Mouse (Mus musculus) liver, adult 2 months (tissue): Measurements from ENCODE around the gene Trim44. TPM values are rescaled to one million over a fixed set of nuclear protein-coding genes. Genes with fewer than 3 reads are reported as not detected.

Experiments
- DNase-seq: peaks from one replicate; pipeline ENCODE4 v3.0.0-alpha.2; 2011; ENCODE audit warnings: low read depth, low spot score; ENCODE audit errors: extremely low read depth
- H3K27ac ChIP-seq: fragments of 200-500 bp; replicated peaks from 2 replicates; pipeline ENCODE4 v1.5.1; 2012; ENCODE audit warnings: low read depth, mild to moderate bottlenecking, control low read depth, inconsistent platforms, low read length; ENCODE audit not compliant: insufficient read depth
- H3K27me3 ChIP-seq: fragments of 200-500 bp; 2 replicates; pipeline ENCODE4 v1.6.1; 2012; ENCODE audit warnings: mild to moderate bottlenecking, moderate library complexity, low read length, inconsistent platforms; ENCODE audit not compliant: control insufficient read depth, insufficient read depth
- H3K36me3 ChIP-seq: fragments of 200-500 bp; 2 replicates; pipeline ENCODE4 v1.6.1; 2012; ENCODE audit warnings: low read length, inconsistent platforms; ENCODE audit not compliant: control insufficient read depth, insufficient read depth
- H3K4me1 ChIP-seq: fragments of 200-500 bp; 2 replicates; pipeline ENCODE4 v1.6.1; 2011; ENCODE audit warnings: low read length; ENCODE audit not compliant: control insufficient read depth, insufficient read depth
- H3K4me3 ChIP-seq: fragments of 200-500 bp; 2 replicates; pipeline ENCODE4 v1.5.1; 2011; ENCODE audit warnings: low read depth, mild to moderate bottlenecking, control low read depth, low read length, moderate library complexity; ENCODE audit not compliant: insufficient read depth
- H3K79me2 ChIP-seq: fragments of 200-500 bp; 2 replicates; pipeline ENCODE4 v1.6.1; 2012; ENCODE audit warnings: inconsistent platforms, mild to moderate bottlenecking, low read length, moderate library complexity; ENCODE audit not compliant: control insufficient read depth, insufficient read depth
- H3K9ac ChIP-seq: fragments of 200-500 bp; 2 replicates; pipeline ENCODE4 v1.6.1; 2012; ENCODE audit warnings: low read depth, mild to moderate bottlenecking, control low read depth, inconsistent platforms, low read length
- CTCF ChIP-seq: fragments of 200-500 bp; IDR thresholded peaks from 2 replicates; pipeline ENCODE4 v1.5.1; 2011; ENCODE audit warnings: low read depth, low read length, control low read depth
- POLR2A ChIP-seq: fragments of 200-500 bp; IDR thresholded peaks from 2 replicates; pipeline ENCODE4 v1.6.1; 2011; ENCODE audit warnings: low read length, control low read depth; ENCODE audit not compliant: insufficient read depth; ENCODE audit errors: extremely low read depth
- WGBS: fragments of 180-500 bp; shearing (Covaris S2); methylation state at CpG from one replicate; pipeline ENCODE4 v1.1.7; 2018; 5-methylcytosine and 5-hydroxymethylcytosine counted together
- polyA plus RNA-seq: library from polyadenylated mRNA; depleted of rRNA; stranded (reverse); fragments of >200 nt; gene quantifications from 2 replicates; pipeline ENCODE4 v1.2.3, GENCODE M21; 2012
- total RNA-seq: library from RNA; depleted of rRNA; stranded (reverse); fragments of >200 nt; gene quantifications from 2 replicates; pipeline ENCODE4 v1.2.3, GENCODE M21; 2014

The Trim44 gene
- total and polyA plus RNA-seq, 2 experiments, result 10.8 to 13.3 TPM

- Histone ChIP-seq H3K4me1 (no peaks in the 10 kb centered on the region), H3K79me2 (no peaks in the 10 kb centered on the region), H3K27me3 (no peaks in the 10 kb centered on the region), H3K36me3 (no peaks in the 10 kb centered on the region), H3K4me3 (no peak overlapping the region), H3K27ac (no peak overlapping the region), H3K9ac (no peak overlapping the region)
- TF ChIP-seq CTCF (no peak), POLR2A (no peak)
- no peak for DNase-seq
- 96% methylated on average over 5 of the region's 5 CpGs for WGBS
Observed at GRCm38 (mm10) chr2:102288676-102289075, 119.0 kb downstream of the Trim44 start.

DNA sequence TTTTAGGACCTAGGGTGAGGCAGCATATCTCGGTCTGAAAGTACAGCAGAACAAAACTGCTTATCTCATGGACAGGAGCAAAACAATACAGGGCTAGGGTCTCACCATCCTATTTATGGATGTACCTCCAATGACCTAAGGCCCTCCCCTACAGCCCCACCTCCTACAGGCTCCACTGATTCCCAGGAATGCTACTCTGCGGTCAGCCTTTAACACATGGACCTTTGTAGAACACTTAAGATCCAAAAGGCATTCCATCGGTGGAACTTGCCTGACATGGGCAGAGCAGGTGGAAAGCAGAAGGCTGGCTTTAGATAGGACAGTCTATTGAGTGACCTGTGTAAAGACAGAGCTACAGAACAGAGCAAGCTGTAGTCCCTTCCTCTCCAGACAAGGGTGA is 120.3 kb downstream of the Trim44 start:
- no peak for DNase-seq
- H3K4me1 ChIP-seq, result no peaks in the 10 kb centered on the region
- no peaks in the 10 kb centered on the region for H3K36me3 ChIP-seq
- 89% methylated on average over 3 of the region's 3 CpGs for WGBS
- no peaks in the 10 kb centered on the region for H3K79me2 ChIP-seq
- H3K27ac ChIP-seq, result no peak overlapping the region
- H3K4me3 ChIP-seq, result no peak overlapping the region
- no peak for TF ChIP-seq CTCF
- TF ChIP-seq POLR2A, result no peak
- no peak overlapping the region for H3K9ac ChIP-seq
- no peaks in the 10 kb centered on the region for H3K27me3 ChIP-seq

DNA sequence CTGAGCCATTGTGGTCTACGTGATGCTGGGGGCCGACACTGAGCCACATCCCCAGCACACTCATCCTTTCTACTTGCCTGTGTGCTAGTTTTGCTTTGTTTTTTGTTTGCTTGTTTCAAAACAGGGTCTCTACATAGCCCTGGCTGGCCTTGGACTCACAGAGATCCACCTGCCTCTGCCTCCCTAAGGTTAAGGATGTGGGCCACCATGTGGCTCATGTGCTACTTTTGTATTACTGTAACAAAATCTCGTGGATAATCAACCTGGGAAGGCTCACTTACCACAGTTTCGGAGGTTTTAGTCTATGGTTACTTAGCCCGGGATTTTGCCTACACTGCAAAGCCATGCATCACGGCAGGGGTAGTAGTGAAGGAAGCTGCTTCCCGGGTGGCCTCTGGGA is 125.5 kb downstream of the Trim44 start:
- no peak overlapping the region for H3K4me3 ChIP-seq
- 83% methylated on average over 7 of the region's 7 CpGs for WGBS
- TF ChIP-seq CTCF (no peak), POLR2A (no peak)

GRCm38 (mm10) chr2:102279779-102280178 is 127.8 kb downstream of the Trim44 start:
- Histone ChIP-seq H3K79me2 (no peaks in the 10 kb centered on the region), H3K27ac (no peak overlapping the region), H3K27me3 (no peaks in the 10 kb centered on the region), H3K9ac (no peak overlapping the region), H3K4me3 (no peak overlapping the region), H3K4me1 (no peaks in the 10 kb centered on the region), H3K36me3 (no peaks in the 10 kb centered on the region)
- no peak for TF ChIP-seq CTCF
- no peak for TF ChIP-seq POLR2A
- WGBS, result 86% methylated on average over 7 of the region's 7 CpGs
- DNase-seq, result no peak

More for the DNA sequence above, 125.5 kb downstream of the Trim44 start:
- H3K27me3 ChIP-seq, result no peaks in the 10 kb centered on the region
- no peaks in the 10 kb centered on the region for H3K36me3 ChIP-seq
- no peak overlapping the region for H3K9ac ChIP-seq
- H3K4me1 ChIP-seq, result no peaks in the 10 kb centered on the region
- no peaks in the 10 kb centered on the region for H3K79me2 ChIP-seq
- H3K27ac ChIP-seq, result no peak overlapping the region
- no peak for DNase-seq

GRCm38 (mm10) chr2:102277946-102278345 is 129.7 kb downstream of the Trim44 start:
- DNase-seq, result no peak
- no peaks in the 10 kb centered on the region for H3K27me3 ChIP-seq
- TF ChIP-seq POLR2A, result no peak
- no peak for TF ChIP-seq CTCF
- H3K9ac ChIP-seq, result no peak overlapping the region
- 52% methylated on average over 1 of the region's 1 CpGs for WGBS
- H3K36me3 ChIP-seq, result no peaks in the 10 kb centered on the region
- no peak overlapping the region for H3K27ac ChIP-seq
- H3K79me2 ChIP-seq, result no peaks in the 10 kb centered on the region
- H3K4me1 ChIP-seq, result no peaks in the 10 kb centered on the region
- no peak overlapping the region for H3K4me3 ChIP-seq

DNA sequence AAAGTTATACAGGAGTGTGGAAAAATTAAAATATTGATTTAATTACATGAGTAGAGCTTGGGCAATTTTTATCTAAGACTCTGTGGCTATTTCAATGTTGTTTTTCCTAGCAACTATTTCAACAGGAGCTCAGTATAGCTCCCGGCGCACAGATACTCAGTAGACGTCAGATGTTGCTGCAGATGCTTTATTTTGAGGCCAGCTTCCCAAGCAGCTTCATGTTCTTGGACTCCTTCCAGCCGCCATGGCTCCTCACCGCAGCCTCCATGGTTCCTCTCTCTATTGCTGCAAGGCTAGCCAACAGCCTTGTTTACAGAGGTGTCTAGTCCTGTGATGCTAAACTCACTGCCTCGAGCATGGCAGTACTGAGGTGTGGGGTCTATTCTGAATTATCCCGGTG is 134.3 kb downstream of the Trim44 start:
- no peak overlapping the region for H3K9ac ChIP-seq

More for the DNA sequence above, 134.3 kb downstream of the Trim44 start:
- DNase-seq, result no peak
- TF ChIP-seq POLR2A, result no peak
- no peak for TF ChIP-seq CTCF
- 86% methylated on average over 7 of the region's 7 CpGs for WGBS
- H3K4me3 ChIP-seq, result no peak overlapping the region
- H3K79me2 ChIP-seq, result no peaks in the 10 kb centered on the region
- no peaks in the 10 kb centered on the region for H3K27me3 ChIP-seq
- no peak overlapping the region for H3K27ac ChIP-seq
- no peaks in the 10 kb centered on the region for H3K4me1 ChIP-seq
- H3K36me3 ChIP-seq, result no peaks in the 10 kb centered on the region
